Mouse (Mus musculus) testis, postnatal 14 days (tissue): Measurements from ENCODE around the gene Slc39a11.
"Not testable (repeated sequence)": the region's sequence is repeated elsewhere in the genome, so short reads cannot be mapped to it uniquely, and the experiment has no call there.

ENCODE experiments used
- DNase-seq: peaks from one replicate; pipeline ENCODE4 v3.0.0; 2021; ENCODE audit warnings: low spot score

Slc39a11 gene

DNA sequence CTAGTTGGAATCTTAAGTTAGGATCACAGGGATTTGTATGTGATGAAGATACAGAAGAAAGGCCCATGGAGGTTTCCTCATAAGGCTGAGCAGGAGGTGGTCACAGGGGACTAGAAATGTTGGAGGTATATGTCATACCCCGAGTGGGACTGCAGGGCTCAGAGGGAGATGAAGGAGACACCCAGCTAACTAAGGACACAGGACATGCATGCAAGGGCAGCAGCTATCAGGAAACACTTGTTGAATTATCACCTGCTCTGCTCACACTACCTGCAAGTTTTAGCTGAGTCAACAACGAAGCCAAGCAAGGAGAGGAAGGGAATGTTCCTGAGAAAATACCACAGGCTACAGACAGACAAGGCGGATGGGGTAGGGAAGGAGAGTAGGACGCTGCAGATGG lies 17.8 kb upstream of the Slc39a11 start:
- DNase-seq, result no peak

GRCm38 (mm10) chr11:113667122-113667521 lies 17.2 kb upstream of the Slc39a11 start:
- no peak for DNase-seq

- DNase-seq, result no peak
These were observed 16.8 kb upstream of the Slc39a11 start for GRCm38 (mm10) chr11:113666648-113667047.

DNA sequence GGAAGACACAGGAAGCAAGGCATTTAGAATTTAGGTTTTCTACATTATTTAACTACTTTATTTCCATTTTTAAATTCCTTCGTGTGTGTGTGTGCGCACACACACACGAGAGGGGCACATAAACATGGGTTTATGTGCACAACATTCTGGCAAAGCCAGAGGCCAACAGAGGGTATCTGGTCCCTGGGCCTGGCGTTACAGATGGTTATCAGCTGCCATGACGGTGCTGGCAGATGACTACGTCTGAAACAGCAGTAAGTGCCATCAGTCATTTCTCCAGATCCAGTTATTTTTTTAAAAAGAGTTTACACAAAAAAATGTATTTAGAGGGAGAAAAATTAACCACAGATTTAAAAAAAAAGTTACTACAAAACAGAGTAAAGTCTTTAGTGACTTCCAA lies 16.3 kb upstream of the Slc39a11 start:
- DNase-seq, result no peak

DNA sequence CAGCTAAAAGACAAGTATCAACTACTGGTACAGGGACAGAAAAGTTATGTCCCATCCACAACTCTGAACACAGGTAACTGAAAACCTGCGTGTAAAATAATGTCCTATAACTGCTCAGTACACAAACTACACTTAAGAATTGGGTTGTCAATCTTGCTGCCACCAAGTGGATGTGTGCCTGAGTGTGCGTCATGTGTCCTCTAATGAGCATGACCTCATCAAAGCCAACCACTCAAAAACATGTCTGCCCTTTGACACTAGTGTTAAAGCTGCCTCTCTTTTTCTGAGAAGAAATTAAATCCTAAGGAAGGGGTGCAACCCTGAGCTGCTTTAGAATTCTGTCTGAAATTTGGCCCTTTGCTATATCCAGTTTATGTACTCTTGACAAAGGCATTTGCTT lies 14.4 kb upstream of the Slc39a11 start:
- DNase-seq, result no peak

DNA sequence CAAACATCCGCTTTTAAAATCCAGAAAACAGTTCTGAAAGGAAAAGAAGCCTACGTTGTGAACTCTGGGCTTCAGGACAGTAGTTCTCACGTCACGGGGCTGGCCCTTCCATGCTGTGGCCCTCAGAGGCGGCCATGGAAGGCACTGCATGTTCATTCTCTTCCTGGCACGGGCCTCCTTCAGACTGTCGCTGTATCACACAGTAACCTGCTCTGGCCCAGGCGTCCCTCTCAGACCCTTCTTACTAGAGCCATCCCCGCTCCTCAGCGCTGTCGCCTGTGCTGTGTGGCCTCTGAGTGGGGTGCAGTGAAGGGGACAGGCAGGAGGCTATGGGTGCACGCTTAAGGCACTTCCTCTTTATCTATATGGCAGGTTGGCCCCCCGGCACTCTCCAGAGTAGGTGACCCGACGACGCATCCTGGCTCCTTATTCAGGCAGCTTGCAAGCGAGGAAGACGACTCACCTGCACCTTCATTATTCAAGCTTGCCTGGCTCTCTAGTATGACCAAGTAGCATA lies 12.0 kb upstream of the Slc39a11 start:
- no peak for DNase-seq

DNA sequence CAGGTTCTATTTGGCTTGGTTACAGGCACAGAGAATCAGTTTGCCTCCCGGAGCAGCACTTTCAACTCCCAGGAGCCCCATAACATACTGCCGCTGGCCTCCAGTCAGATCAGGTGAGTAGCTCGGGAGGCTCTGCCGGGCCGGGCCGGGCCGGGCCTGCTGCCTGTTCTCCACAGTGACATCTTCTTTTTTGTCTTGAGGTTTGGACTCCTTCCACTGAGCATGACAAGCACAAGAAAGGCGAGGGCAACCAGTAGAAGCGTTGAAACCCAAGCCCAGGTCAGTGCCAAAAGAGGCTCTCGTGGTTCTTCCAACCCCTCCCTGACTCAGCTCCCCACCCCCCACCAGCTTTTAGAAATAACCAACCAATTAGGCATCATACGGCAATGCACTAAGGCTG lies 11.1 kb upstream of the Slc39a11 start:
- DNase-seq, result no peak

DNA sequence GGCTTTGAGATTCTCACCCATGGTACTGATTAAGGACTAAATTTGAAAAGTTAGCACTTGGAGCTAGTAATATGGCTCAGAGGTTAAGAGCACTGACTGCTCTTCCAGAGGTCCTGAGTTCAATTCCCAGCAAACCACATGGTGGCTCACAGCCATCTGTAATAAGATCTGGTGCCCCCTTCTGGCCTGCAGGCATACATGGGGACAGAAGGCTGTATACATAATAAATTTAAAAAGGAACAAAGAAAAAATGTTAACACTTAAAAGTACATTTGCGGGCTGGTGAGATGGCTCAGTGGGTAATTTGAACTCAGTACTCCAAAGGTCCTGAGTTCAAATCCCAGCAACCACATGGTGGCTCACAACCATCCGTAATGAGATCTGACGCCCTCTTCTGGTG lies 10.3 kb upstream of the Slc39a11 start:
- not testable (repeated sequence) for DNase-seq

- DNase-seq, result no peak
These were observed 8.9 kb upstream of the Slc39a11 start for GRCm38 (mm10) chr11:113658763-113659162.

DNA sequence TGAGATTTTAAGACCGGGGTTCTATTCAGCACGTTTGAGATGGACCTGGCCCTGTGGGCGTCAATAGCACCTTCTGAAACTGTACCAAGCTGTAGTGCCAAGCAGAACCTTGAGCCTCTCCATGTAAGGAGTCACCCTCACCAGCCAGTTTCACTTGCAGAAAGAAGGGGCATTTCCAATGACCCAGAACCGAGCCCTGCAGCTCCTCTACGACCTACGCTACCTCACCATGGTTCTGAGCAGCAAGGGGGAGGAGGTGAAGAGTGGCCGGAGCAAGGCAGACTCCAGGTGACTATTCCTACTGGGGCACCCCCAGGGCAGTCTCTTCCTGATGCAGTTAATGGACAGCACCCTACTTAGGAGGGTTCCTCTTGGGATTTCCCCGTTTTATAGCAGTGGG lies 8.4 kb upstream of the Slc39a11 start:
- DNase-seq, result no peak

DNA sequence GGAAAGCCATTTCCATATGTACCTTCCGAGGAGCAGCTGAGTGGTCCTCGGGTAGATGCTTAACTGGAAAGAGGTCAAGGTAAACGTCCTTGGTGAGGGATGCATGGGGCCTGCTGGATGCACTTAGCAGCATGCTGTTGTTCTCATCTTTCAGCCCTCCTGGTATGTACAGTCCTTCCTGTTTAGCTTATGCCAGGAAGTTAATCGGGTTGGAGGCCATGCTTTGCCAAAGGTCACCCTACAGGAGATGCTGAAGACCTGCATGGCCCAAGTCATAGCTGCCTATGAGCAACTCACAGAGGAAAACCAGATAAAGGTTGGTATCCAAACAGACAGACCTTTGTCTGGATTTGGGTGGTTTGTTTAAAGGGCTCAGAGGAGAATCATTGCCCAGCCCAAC lies 7.3 kb upstream of the Slc39a11 start:
- no peak for DNase-seq

GRCm38 (mm10) chr11:113656511-113656932 lies 6.6 kb upstream of the Slc39a11 start:
- DNase-seq, result no peak

- no peak for DNase-seq
These were observed 4.8 kb upstream of the Slc39a11 start for GRCm38 (mm10) chr11:113654561-113655270.

- no peak for DNase-seq
These were observed 4.2 kb upstream of the Slc39a11 start for GRCm38 (mm10) chr11:113654105-113654504.

- no peak for DNase-seq
These were observed 2.6 kb upstream of the Slc39a11 start for GRCm38 (mm10) chr11:113652516-113652915.

GRCm38 (mm10) chr11:113651907-113652273 lies 2.0 kb upstream of the Slc39a11 start:
- DNase-seq, result peak; percentile 69

DNA sequence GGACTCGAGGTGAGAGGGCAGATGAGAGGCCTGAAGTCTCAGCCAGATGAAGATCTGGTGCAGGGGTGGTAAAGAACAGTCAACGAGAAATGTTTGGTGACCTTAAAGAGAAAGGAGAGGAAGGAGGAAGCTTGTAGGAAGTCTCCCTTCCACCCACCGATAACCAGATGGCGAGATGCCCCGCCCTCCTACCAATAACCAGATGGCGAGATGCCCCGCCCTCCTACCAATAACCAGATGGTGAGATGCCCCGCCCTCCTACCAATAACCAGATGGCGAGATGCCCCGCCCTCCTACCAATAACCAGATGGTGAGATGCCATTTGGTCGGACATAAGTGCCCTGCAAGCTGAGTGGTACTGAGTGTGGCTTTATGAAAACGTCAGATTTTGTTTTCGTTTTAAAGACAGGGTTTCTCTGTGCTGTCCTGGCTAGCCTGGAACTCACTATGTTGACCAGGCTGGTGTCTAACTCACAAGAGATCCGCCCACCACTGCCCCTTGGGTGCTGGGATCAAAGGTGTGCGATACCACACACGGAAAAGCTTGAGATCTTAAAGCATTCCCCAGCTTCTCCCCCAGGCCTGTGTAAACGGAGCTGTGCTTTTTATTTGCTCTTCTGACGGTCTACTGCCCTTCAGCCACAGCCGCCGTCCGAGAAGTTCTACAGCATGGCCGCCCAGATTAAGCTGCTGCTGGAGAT lies 1.5 kb upstream of the Slc39a11 start:
- no peak for DNase-seq

- no peak for DNase-seq
These were observed 1.1 kb downstream of the Slc39a11 start, which contains the start of gene Cog1 for GRCm38 (mm10) chr11:113648690-113649352. TSS of gene Cog1 (plus strand) at chr11:113649169.

DNA sequence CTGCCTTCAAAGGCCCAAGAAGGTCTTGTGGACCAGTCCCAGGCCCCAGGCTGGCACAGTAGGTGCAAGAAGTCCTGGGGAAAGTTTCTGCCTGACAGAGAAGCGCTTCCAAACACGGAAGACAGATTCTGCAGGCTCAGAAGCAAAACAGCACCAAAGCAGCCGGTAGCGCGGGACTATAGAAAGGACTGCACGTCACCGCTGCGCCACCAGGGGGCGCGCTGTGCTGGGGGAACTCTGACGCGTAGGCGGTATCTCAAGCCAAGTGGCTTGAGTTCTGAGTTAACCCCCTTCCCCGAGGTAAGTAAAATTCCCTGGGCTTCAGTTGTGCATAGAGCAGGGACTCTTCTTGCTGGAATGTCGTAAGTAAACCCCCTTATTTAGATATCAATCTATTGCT lies 1.7 kb downstream of the Slc39a11 start:
- DNase-seq, result peak; percentile 78

GRCm38 (mm10) chr11:113645181-113645580 lies 4.7 kb downstream of the Slc39a11 start:
- DNase-seq, result no peak

GRCm38 (mm10) chr11:113638680-113639079 lies 11.2 kb downstream of the Slc39a11 start:
- no peak for DNase-seq

DNA sequence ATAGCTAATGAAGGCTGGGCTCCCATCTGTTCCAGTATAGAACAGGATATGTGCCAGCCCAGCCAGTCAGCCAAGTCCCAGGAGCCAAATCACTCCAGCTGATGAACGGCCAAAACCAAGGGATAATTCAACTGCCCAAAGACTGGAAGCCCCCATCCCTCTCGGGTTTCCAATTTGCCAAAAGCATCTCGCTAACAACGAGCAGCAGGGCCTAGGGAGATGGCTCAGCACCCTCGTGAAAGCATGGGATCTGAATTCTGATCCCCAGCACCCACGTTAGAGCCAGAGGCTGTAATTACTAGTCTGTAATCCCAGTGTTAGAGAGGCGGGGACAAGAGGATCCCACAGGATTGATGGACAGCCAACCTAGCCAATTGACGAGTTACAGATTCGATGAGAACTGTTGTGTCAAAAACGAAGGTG lies 15.2 kb downstream of the Slc39a11 start:
- no peak for DNase-seq

DNA sequence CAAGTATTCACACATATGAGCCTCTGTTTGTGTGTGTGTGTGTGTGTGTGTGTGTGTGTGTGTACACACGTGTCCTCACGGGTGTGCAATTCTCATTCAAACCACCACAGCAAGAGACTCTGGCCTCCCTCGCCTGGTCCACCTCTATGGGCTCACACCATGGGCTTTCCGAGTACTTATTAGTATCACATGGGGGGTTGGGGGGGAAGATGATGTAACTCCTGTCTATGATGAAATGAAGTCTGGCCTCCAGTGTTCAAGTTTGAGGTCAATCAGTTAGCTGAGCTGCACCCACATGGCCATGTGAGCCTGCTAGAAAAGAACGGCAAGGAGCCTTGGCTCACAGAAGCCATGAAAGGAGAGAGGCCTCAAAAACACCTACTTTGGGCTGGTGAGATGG lies 16.5 kb downstream of the Slc39a11 start:
- no peak for DNase-seq
